Mouse (Mus musculus) heart, embryonic 13.5 days (tissue): ENCODE results near the gene Eya2. TPM values are rescaled to one million over a fixed set of nuclear protein-coding genes. Genes with fewer than 3 reads are reported as not detected.

Experiments used
- polyA plus RNA-seq: library from polyadenylated mRNA; unstranded; fragments of >200 nt; fragmentation: Nextera tagmentation; extraction: Ambion mirVana; gene quantifications from 2 replicates; pipeline ENCODE4 v1.2.1, GENCODE M21; 2015

Eya2 gene
- polyA plus RNA-seq, 1 experiment from 2014 or later, result 0.19 TPM

Other genes with a start within 250 kb of the Eya2 start
- gene Zfp663, start 226.3 kb upstream of the Eya2 start, polyA plus RNA-seq, result 0.16 TPM in 1 of 2 replicates, not detected in the other
- gene Zfp334, start 206.8 kb upstream of the Eya2 start, polyA plus RNA-seq, result 5.1 and 5.2 TPM in 2 replicates
- gene Ocstamp, start 194.6 kb upstream of the Eya2 start, polyA plus RNA-seq, result 0.18 TPM in 1 of 2 replicates, not detected in the other
- 0.18 and 0.23 TPM in 2 replicates for gene Slc13a3, start 121.8 kb upstream of the Eya2 start, polyA plus RNA-seq
- gene Trp53rka, start 101.7 kb upstream of the Eya2 start, polyA plus RNA-seq, result 21.0 and 23.2 TPM in 2 replicates
- 5.5 and 5.6 TPM in 2 replicates for gene Slc2a10, start 91.2 kb upstream of the Eya2 start, polyA plus RNA-seq